Mouse (Mus musculus): ENCODE measurements at regions not wholly inside any gene's neighbourhood (a gene's known extent, or its start where the extent isn't known, plus 50 kb on each side); places are given as distances from the start of the nearest gene placed in this dataset.

GRCm38 (mm10) chr2:78172819-78173218, 226.6 kb upstream of the Cwc22 start:
- no peak for TF ChIP-seq CTCF (IDR thresholded peaks at IDR 0.05; ENCODE audit: low read depth)
- TF ChIP-seq EP300 (IDR thresholded peaks at IDR 0.05; ENCODE audit: low read depth): no peak
